ENCODE assay signal across 29 mouse cellular contexts in genomic region chr7:135553550-135553949, GRCm38 (mm10). TPM values are rescaled to one million over a fixed set of nuclear protein-coding genes. Genes with fewer than 3 reads are reported as not detected.
"Had no signal": no experiment of that assay in that cellular context is flagged by ENCODE, and none has a peak within 500 bp of the region (broad histone marks: within the 10 kb centered on the region; RNA-seq: fewer than 3 reads in every experiment).

No protein-coding gene starts in this region.

- DNase-seq: kidney, adult 11 months; kidney, adult 8-10 months; kidney, postnatal 10 days; kidney, postnatal 36 days; layer of hippocampus, postnatal 36 days; left cerebral cortex, postnatal 4 days; lung, adult 2 months; lung, postnatal 14 days; retina, postnatal 1 day; right cerebral cortex, postnatal 25 days; thymus, adult 18-20 months; thymus, postnatal 36 days had no signal

- H3K36me3 ChIP-seq: kidney, embryonic 15.5 days; limb, embryonic 12.5 days; limb, embryonic 15.5 days; liver, embryonic 15.5 days; midbrain, embryonic 12.5 days; midbrain, embryonic 15.5 days; neural tube, embryonic 13.5 days had no signal

- H3K9me3 ChIP-seq: kidney, embryonic 15.5 days; limb, embryonic 12.5 days; limb, embryonic 15.5 days; liver, embryonic 15.5 days; midbrain, embryonic 12.5 days; midbrain, embryonic 15.5 days; neural tube, embryonic 13.5 days had no signal

- H3K9ac ChIP-seq: kidney, embryonic 15.5 days; limb, embryonic 12.5 days; limb, embryonic 15.5 days; liver, embryonic 15.5 days; midbrain, embryonic 12.5 days; midbrain, embryonic 15.5 days; neural tube, embryonic 13.5 days had no signal

- H3K27me3 ChIP-seq: kidney, embryonic 15.5 days; limb, embryonic 15.5 days; liver, embryonic 15.5 days; midbrain, embryonic 12.5 days; neural tube, embryonic 13.5 days had no signal

- H3K4me1 ChIP-seq: kidney, embryonic 15.5 days; liver, embryonic 15.5 days; midbrain, embryonic 12.5 days; midbrain, embryonic 15.5 days had no signal

- H3K27ac ChIP-seq: kidney, embryonic 15.5 days; left cerebral cortex, adult 2 months; limb, embryonic 12.5 days; limb, embryonic 15.5 days; liver, embryonic 15.5 days; macrophage; midbrain, embryonic 12.5 days; midbrain, embryonic 15.5 days; neural tube, embryonic 13.5 days had no signal

- H3K4me3 ChIP-seq: kidney, embryonic 15.5 days; left cerebral cortex, adult 2 months; limb, embryonic 12.5 days; limb, embryonic 15.5 days; liver, embryonic 15.5 days; midbrain, embryonic 12.5 days; midbrain, embryonic 15.5 days; myocyte; neural tube, embryonic 13.5 days had no signal

- ATAC-seq: midbrain, embryonic 15.5 days had no signal

RNA-seq across cellular contexts. Expression of gene Clrn3, which starts 25.1 kb away (rescaled TPM):
- total RNA-seq: layer of hippocampus, adult 8-10 months; layer of hippocampus, postnatal 10 days; layer of hippocampus, postnatal 36 days; left cerebral cortex, adult 2 months; left cerebral cortex, postnatal 10 days; left cerebral cortex, postnatal 4 days; neutrophil, adult 5-6 weeks had no signal
- polyA plus RNA-seq: limb, embryonic 12.5 days; limb, embryonic 15.5 days; lung, adult 2 months; lung, embryonic 16.5 days; macrophage; midbrain, embryonic 12.5 days; midbrain, embryonic 15.5 days; myocyte; neural tube, embryonic 13.5 days; spleen, adult 2 months; testis, adult 2 months had no signal
